ENCODE assay signal across 11 mouse cellular contexts in the genomic region with DNA sequence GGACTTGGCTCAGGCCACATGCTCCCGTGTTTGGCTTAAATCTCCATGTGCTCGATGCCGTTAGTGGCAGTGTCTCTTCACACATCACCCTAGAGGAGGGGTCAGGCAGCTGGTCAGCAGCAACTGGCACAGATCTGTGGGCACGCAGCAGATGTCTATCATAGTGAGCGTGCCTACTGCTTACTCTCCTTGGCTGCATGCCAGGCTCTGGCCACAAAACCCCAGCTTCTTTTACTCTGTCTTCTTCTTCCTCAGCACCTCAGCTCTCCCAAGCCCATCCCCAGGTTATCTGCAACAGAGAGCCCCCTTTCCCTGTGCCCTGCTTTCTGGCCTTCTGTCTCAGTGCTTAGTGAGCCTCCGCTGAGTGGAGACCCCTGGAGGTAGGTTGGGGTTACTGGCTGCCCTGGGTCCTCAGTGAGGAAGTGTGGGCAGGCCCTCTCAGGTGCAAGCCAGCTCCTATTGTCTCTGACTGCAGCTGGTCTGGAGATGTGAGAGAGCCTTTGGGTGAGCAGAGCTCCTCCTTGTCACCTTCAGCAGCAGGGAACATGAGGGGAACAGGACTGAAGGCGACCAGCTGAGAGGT. TPM values are rescaled to one million over a fixed set of nuclear protein-coding genes. Genes with fewer than 3 reads are reported as not detected.
DNase-seq lines count a peak whose midpoint lies in the region; ATAC-seq lines count a peak whose summit lies in the region.
"Had no signal": no experiment of that assay in that cellular context is flagged by ENCODE, and none has a peak within 500 bp of the region (broad histone marks: within the 10 kb centered on the region; RNA-seq: fewer than 3 reads in every experiment).

No protein-coding gene starts in this region.

- no peaks in the 10 kb centered on the region for H3K9me3 ChIP-seq in hindbrain, embryonic 11.5 days (ENCODE audit: control insufficient read depth, low read length)
- no peaks in the 10 kb centered on the region for H3K9me3 ChIP-seq in hindbrain, embryonic 16.5 days (ENCODE audit: control insufficient read depth, low read length)
- no peaks in the 10 kb centered on the region for H3K9me3 ChIP-seq in liver, embryonic 16.5 days (replicated peaks; ENCODE audit: control insufficient read depth, low read length)
- H3K9me3 ChIP-seq: megakaryocyte, embryonic 14.5 days had no signal

- peak; percentile 39 for DNase-seq in hindbrain, embryonic 11.5 days (ENCODE audit: low spot score)
- peak; percentile 53 to 55 for DNase-seq in B cell, adult 2 months
- DNase-seq in T-cell, adult 2 months (ENCODE audit: low spot score): peak; percentile 20
- DNase-seq in adrenal gland, postnatal 25 days: no peak
- no peak for DNase-seq in left cerebral cortex, adult 18-20 months (ENCODE audit: low spot score in 2 of 2)
- no peak for DNase-seq in adrenal gland, adult 18-20 months (ENCODE audit: low spot score in 2 of 2)
- DNase-seq: adrenal gland, adult 2 months had no signal

- H3K27ac ChIP-seq in hindbrain, embryonic 11.5 days (ENCODE audit: low read depth, low read length): no peak overlapping the region
- no peak overlapping the region for H3K27ac ChIP-seq in hindbrain, embryonic 16.5 days (ENCODE audit: low read depth, low read length)
- peak overlapping the region; percentile 87 for H3K27ac ChIP-seq in liver, embryonic 16.5 days (ENCODE audit: low read length)

- ATAC-seq in hindbrain, embryonic 11.5 days (ENCODE audit: low FRiP score): no peak
- no peak for ATAC-seq in hindbrain, embryonic 16.5 days
- no peak for ATAC-seq in liver, embryonic 16.5 days (ENCODE audit: low read depth)
- ATAC-seq: forebrain, embryonic 14.5 days had no signal

- H3K4me2 ChIP-seq in hindbrain, embryonic 11.5 days (replicated peaks; ENCODE audit: low read depth, low read length): no peak overlapping the region
- no peak overlapping the region for H3K4me2 ChIP-seq in hindbrain, embryonic 16.5 days (ENCODE audit: low read length)
- peak overlapping the region; percentile 63 for H3K4me2 ChIP-seq in liver, embryonic 16.5 days (ENCODE audit: low read depth, low read length)

- WGBS in hindbrain, embryonic 11.5 days: 62% methylated on average over 7 of the region's 7 CpGs
- 34% methylated on average over 7 of the region's 7 CpGs for WGBS in hindbrain, embryonic 16.5 days
- 35% methylated on average over 7 of the region's 7 CpGs for WGBS in liver, embryonic 16.5 days (ENCODE audit: insufficient replicate concordance)

- no peaks in the 10 kb centered on the region for H3K4me1 ChIP-seq in hindbrain, embryonic 11.5 days (replicated peaks; ENCODE audit: control insufficient read depth, insufficient read depth, low read length)
- no peaks in the 10 kb centered on the region; the same call in none of the 2 replicates for H3K4me1 ChIP-seq in hindbrain, embryonic 16.5 days (ENCODE audit: control insufficient read depth, insufficient read depth, low read depth, low read length)
- H3K4me1 ChIP-seq in liver, embryonic 16.5 days (ENCODE audit: control insufficient read depth, low read depth, low read length): peaks cover 80% of the 10 kb centered on the region

- H3K27me3 ChIP-seq in hindbrain, embryonic 11.5 days (ENCODE audit: control insufficient read depth, insufficient read depth, low read length): no peaks in the 10 kb centered on the region
- H3K27me3 ChIP-seq in hindbrain, embryonic 16.5 days (replicated peaks; ENCODE audit: control insufficient read depth, insufficient read depth, low read length): no peaks in the 10 kb centered on the region
- H3K27me3 ChIP-seq in liver, embryonic 16.5 days (ENCODE audit: control insufficient read depth, insufficient read depth, low read depth, low read length): no peaks in the 10 kb centered on the region

- no peak overlapping the region for H3K4me3 ChIP-seq in hindbrain, embryonic 11.5 days (ENCODE audit: low read depth, low read length)
- no peak overlapping the region for H3K4me3 ChIP-seq in hindbrain, embryonic 16.5 days (ENCODE audit: low read length)
- peak overlapping the region; percentile 44 for H3K4me3 ChIP-seq in liver, embryonic 16.5 days (ENCODE audit: low read depth, low read length)
- H3K4me3 ChIP-seq: megakaryocyte, embryonic 14.5 days had no signal

- H3K36me3 ChIP-seq in hindbrain, embryonic 11.5 days (ENCODE audit: control insufficient read depth, insufficient read depth, low read length): no peaks in the 10 kb centered on the region
- no peaks in the 10 kb centered on the region for H3K36me3 ChIP-seq in hindbrain, embryonic 16.5 days (ENCODE audit: control insufficient read depth, insufficient read depth, low read length)
- no peaks in the 10 kb centered on the region for H3K36me3 ChIP-seq in liver, embryonic 16.5 days (ENCODE audit: control insufficient read depth, insufficient read depth)

- H3K9ac ChIP-seq in hindbrain, embryonic 11.5 days (ENCODE audit: low read depth, low read length): no peak overlapping the region
- no peak overlapping the region for H3K9ac ChIP-seq in hindbrain, embryonic 16.5 days (ENCODE audit: low read depth, low read length)
- peak overlapping the region; percentile 53 for H3K9ac ChIP-seq in liver, embryonic 16.5 days (ENCODE audit: low read depth, low read length)

RNA-seq across cellular contexts. Expression of gene Adra2b, which starts 12.8 kb away (rescaled TPM):
- 2.7 and 3.5 TPM in 2 replicates for polyA plus RNA-seq in hindbrain, embryonic 11.5 days (2014; fragmentation: Nextera tagmentation; extraction: Ambion mirVana)
- 0.72 and 0.90 TPM in 2 replicates for polyA plus RNA-seq in hindbrain, embryonic 16.5 days (2015; fragmentation: Nextera tagmentation; extraction: Ambion mirVana)
- polyA plus RNA-seq in liver, embryonic 16.5 days (2015; fragmentation: Nextera tagmentation; extraction: Ambion mirVana): 16.7 and 19.2 TPM in 2 replicates
- 1.4 and 2.0 TPM in 2 replicates for total RNA-seq in adrenal gland, postnatal 25 days (2021)
- 1 to 10 TPM in 1 of 2 experiments, under 1 TPM in 1; 0.60 to 1.0 TPM for total RNA-seq in left cerebral cortex, adult 18-20 months (2021)
- total RNA-seq in adrenal gland, adult 18-20 months (2021): 1 to 10 TPM; 1.1 to 1.9 TPM

RNA-seq across cellular contexts. Expression of gene Astl, which starts 37.4 kb away (rescaled TPM):
- not detected in 2 replicates for polyA plus RNA-seq in hindbrain, embryonic 11.5 days (2014; fragmentation: Nextera tagmentation; extraction: Ambion mirVana)
- not detected in 2 replicates for polyA plus RNA-seq in hindbrain, embryonic 16.5 days (2015; fragmentation: Nextera tagmentation; extraction: Ambion mirVana)
- not detected in 2 replicates for polyA plus RNA-seq in liver, embryonic 16.5 days (2015; fragmentation: Nextera tagmentation; extraction: Ambion mirVana)
- not detected in 2 replicates for total RNA-seq in adrenal gland, postnatal 25 days (2021)
- total RNA-seq in left cerebral cortex, adult 18-20 months (2021): not detected
- not detected for total RNA-seq in adrenal gland, adult 18-20 months (2021)
- total RNA-seq: adrenal gland, adult 2 months had no signal
- polyA plus RNA-seq: adrenal gland, adult 2 months; forebrain, embryonic 14.5 days had no signal

RNA-seq across cellular contexts. Expression of gene Dusp2, which starts 39.9 kb away (rescaled TPM):
- 4.9 and 5.5 TPM in 2 replicates for polyA plus RNA-seq in hindbrain, embryonic 11.5 days (2014; fragmentation: Nextera tagmentation; extraction: Ambion mirVana)
- polyA plus RNA-seq in hindbrain, embryonic 16.5 days (2015; fragmentation: Nextera tagmentation; extraction: Ambion mirVana): 14.9 and 17.1 TPM in 2 replicates
- polyA plus RNA-seq in liver, embryonic 16.5 days (2015; fragmentation: Nextera tagmentation; extraction: Ambion mirVana): 1.8 and 2.2 TPM in 2 replicates
- total RNA-seq in adrenal gland, postnatal 25 days (2021): 0.49 TPM in 1 of 2 replicates, not detected in the other
- total RNA-seq in left cerebral cortex, adult 18-20 months (2021): 1 to 10 TPM; 2.1 to 2.6 TPM
- 1 to 10 TPM in 1 of 2 experiments, under 1 TPM in 1; 0.66 to 2.0 TPM for total RNA-seq in adrenal gland, adult 18-20 months (2021)

RNA-seq across cellular contexts. Expression of gene Gpat2, which starts 49.1 kb away (rescaled TPM):
- 0.32 TPM in 2 replicates for polyA plus RNA-seq in hindbrain, embryonic 11.5 days (2014; fragmentation: Nextera tagmentation; extraction: Ambion mirVana)
- 0.25 and 0.28 TPM in 2 replicates for polyA plus RNA-seq in hindbrain, embryonic 16.5 days (2015; fragmentation: Nextera tagmentation; extraction: Ambion mirVana)
- polyA plus RNA-seq in liver, embryonic 16.5 days (2015; fragmentation: Nextera tagmentation; extraction: Ambion mirVana): 0.28 and 0.38 TPM in 2 replicates
- total RNA-seq in adrenal gland, postnatal 25 days (2021): 0.43 TPM in 1 of 2 replicates, not detected in the other
- total RNA-seq in left cerebral cortex, adult 18-20 months (2021): under 1 TPM; 0.30 to 0.49 TPM
- total RNA-seq in adrenal gland, adult 18-20 months (2021): under 1 TPM in 1 of 2 experiments, not detected in 1; 0.19 TPM
- polyA plus RNA-seq: forebrain, embryonic 14.5 days had no signal

Comparison
In these comparisons a context has a peak if more than half of its experiments do, and no peak if none do; other contexts are left out.
1. DNase-seq: peak in hindbrain, embryonic 11.5 days (single experiment), B cell, adult 2 months (2 of 2) and T-cell, adult 2 months (single experiment); none in adrenal gland, postnatal 25 days (single experiment), left cerebral cortex, adult 18-20 months (0 of 2) and adrenal gland, adult 18-20 months (0 of 2).